Mouse (Mus musculus) embryonic fibroblast, embryonic 13.5 days (primary cell): ENCODE measurements at regions not wholly inside any gene's neighbourhood (a gene's known extent, or its start where the extent isn't known, plus 50 kb on each side); places are given as distances from the start of the nearest gene placed in this dataset.

Source experiments
- CTCF ChIP-seq: IDR thresholded peaks from 2 replicates; pipeline ENCODE4 v1.5.1; 2011; ENCODE audit warnings: mild to moderate bottlenecking, control low read depth, low read length, moderate library complexity, borderline replicate concordance; ENCODE audit not compliant: insufficient read depth
- POLR2A ChIP-seq: IDR thresholded peaks from 2 replicates; pipeline ENCODE4 v1.6.1; 2011; ENCODE audit warnings: low read depth, mild to moderate bottlenecking, control low read depth, low read length, moderate library complexity

- TF ChIP-seq POLR2A (no peak), CTCF (no peak)
Observed at GRCm38 (mm10) chr15:37100767-37101288, 93.3 kb upstream of the Zfp706 start.
